Mouse (Mus musculus) hindbrain, embryonic 12.5 days (tissue): ENCODE results near the gene Tada2b. TPM values are rescaled to one million over a fixed set of nuclear protein-coding genes. Genes with fewer than 3 reads are reported as not detected.

ENCODE experiments used
- ATAC-seq: fragments of 200-750 bp; cut with Nextera tagmentation; 2 replicates; pipeline ENCODE4 v1.8.0; 2017; ENCODE audit warnings: moderate TSS enrichment; ENCODE audit not compliant: low FRiP score
- H3K27ac ChIP-seq: fragments of 300-500 bp; sonication (generic); 2 replicates; pipeline ENCODE4 v1.5.1; 2016; ENCODE audit warnings: mild to moderate bottlenecking
- H3K27me3 ChIP-seq: fragments of 300-500 bp; sonication (generic); 2 replicates; pipeline ENCODE4 v1.6.1; 2016; ENCODE audit warnings: mild to moderate bottlenecking
- H3K36me3 ChIP-seq: fragments of 300-500 bp; sonication (generic); 2 replicates; pipeline ENCODE4 v1.6.1; 2016; ENCODE audit warnings: mild to moderate bottlenecking
- H3K4me1 ChIP-seq: fragments of 300-500 bp; sonication (generic); 2 replicates; pipeline ENCODE4 v1.6.1; 2016
- H3K4me2 ChIP-seq: fragments of 300-500 bp; sonication (generic); replicated peaks from 2 replicates; pipeline ENCODE4 v1.6.1; 2016; ENCODE audit warnings: mild to moderate bottlenecking
- H3K4me3 ChIP-seq: fragments of 300-500 bp; sonication (generic); 2 replicates; pipeline ENCODE4 v1.5.1; 2016; ENCODE audit warnings: mild to moderate bottlenecking
- H3K9ac ChIP-seq: fragments of 300-500 bp; sonication (generic); 2 replicates; pipeline ENCODE4 v1.6.1; 2016; ENCODE audit warnings: mild to moderate bottlenecking, moderate library complexity
- H3K9me3 ChIP-seq: fragments of 300-500 bp; sonication (generic); replicated peaks from 2 replicates; pipeline ENCODE4 v1.6.1; 2016; ENCODE audit warnings: mild to moderate bottlenecking
- WGBS: fragments of 180-500 bp; shearing (Covaris S2); methylation state at CpG from one replicate; pipeline ENCODE4 v1.1.7; 2016; 5-methylcytosine and 5-hydroxymethylcytosine counted together
- polyA plus RNA-seq: library from polyadenylated mRNA; unstranded; fragments of >200 nt; fragmentation: Nextera tagmentation; extraction: Ambion mirVana; gene quantifications from 2 replicates; pipeline ENCODE4 v1.2.1, GENCODE M21; 2016

Gene Tada2b
- polyA plus RNA-seq, 1 experiment from 2014 or later, result 2.5 TPM

- peaks cover 26% of the 10 kb centered on the region for H3K4me1 ChIP-seq
- peak overlapping the region; percentile 24; the same call in 1 of the 2 replicates for H3K4me2 ChIP-seq
- no peaks in the 10 kb centered on the region for H3K36me3 ChIP-seq
- no peaks in the 10 kb centered on the region for H3K27me3 ChIP-seq
- 45% methylated on average over 9 of the region's 9 CpGs for WGBS
- peak; percentile 86 for ATAC-seq
- H3K9ac ChIP-seq, result no peak overlapping the region
- no peaks in the 10 kb centered on the region for H3K9me3 ChIP-seq
- peak overlapping the region; percentile 85 for H3K27ac ChIP-seq
- no peak overlapping the region for H3K4me3 ChIP-seq
Observed at GRCm38 (mm10) chr5:36434398-36434967, 49.6 kb downstream of the Tada2b start.

GRCm38 (mm10) chr5:36431711-36432110 lies 52.4 kb downstream of the Tada2b start:
- Histone ChIP-seq H3K27ac (no peak overlapping the region), H3K4me2 (no peak overlapping the region), H3K27me3 (no peaks in the 10 kb centered on the region; the same call in 1 of the 2 replicates), H3K4me3 (no peak overlapping the region), H3K36me3 (no peaks in the 10 kb centered on the region), H3K9me3 (no peaks in the 10 kb centered on the region), H3K9ac (no peak overlapping the region), H3K4me1 (peaks cover 38% of the 10 kb centered on the region)
- ATAC-seq, result no peak
- WGBS, result 48% methylated on average over 2 of the region's 2 CpGs

- H3K4me3 ChIP-seq, result no peak overlapping the region
- 91% methylated on average over 3 of the region's 3 CpGs for WGBS
- H3K9ac ChIP-seq, result no peak overlapping the region
- H3K9me3 ChIP-seq, result no peaks in the 10 kb centered on the region
- H3K36me3 ChIP-seq, result no peaks in the 10 kb centered on the region
- H3K4me2 ChIP-seq, result no peak overlapping the region
- H3K27ac ChIP-seq, result no peak overlapping the region
- no peaks in the 10 kb centered on the region; the same call in 1 of the 2 replicates for H3K27me3 ChIP-seq
- H3K4me1 ChIP-seq, result peaks cover 31% of the 10 kb centered on the region
- no peak for ATAC-seq
Observed at GRCm38 (mm10) chr5:36429551-36429950, 54.5 kb downstream of the Tada2b start.

GRCm38 (mm10) chr5:36427831-36428230 lies 56.3 kb downstream of the Tada2b start:
- Histone ChIP-seq H3K27me3 (no peaks in the 10 kb centered on the region; the same call in 1 of the 2 replicates), H3K4me3 (no peak overlapping the region), H3K36me3 (no peaks in the 10 kb centered on the region), H3K27ac (no peak overlapping the region), H3K4me2 (no peak overlapping the region), H3K4me1 (peaks cover 25% of the 10 kb centered on the region), H3K9me3 (no peaks in the 10 kb centered on the region), H3K9ac (0 out of 2 replicates have a peak overlapping the region, but pooled peaks have one; percentile 0)
- 47% methylated on average over 11 of the region's 11 CpGs for WGBS
- no peak for ATAC-seq

- Histone ChIP-seq H3K27ac (no peak overlapping the region), H3K27me3 (no peaks in the 10 kb centered on the region; the same call in 1 of the 2 replicates), H3K4me2 (no peak overlapping the region), H3K4me3 (no peak overlapping the region), H3K9me3 (no peaks in the 10 kb centered on the region), H3K9ac (no peak overlapping the region), H3K36me3 (no peaks in the 10 kb centered on the region), H3K4me1 (peaks cover 22% of the 10 kb centered on the region)
- ATAC-seq, result no peak
- WGBS, result 79% methylated on average over 5 of the region's 5 CpGs
Observed at GRCm38 (mm10) chr5:36426404-36426803, 57.7 kb downstream of the Tada2b start.

GRCm38 (mm10) chr5:36424676-36425075 lies 59.4 kb downstream of the Tada2b start:
- Histone ChIP-seq H3K36me3 (no peaks in the 10 kb centered on the region), H3K4me3 (no peak overlapping the region)

More at GRCm38 (mm10) chr5:36424676-36425075, 59.4 kb downstream of the Tada2b start:
- peaks cover 12% of the 10 kb centered on the region; the same call in 1 of the 2 replicates for H3K4me1 ChIP-seq
- no peak overlapping the region for H3K9ac ChIP-seq
- no peak overlapping the region for H3K4me2 ChIP-seq
- no peaks in the 10 kb centered on the region for H3K9me3 ChIP-seq
- no peak for ATAC-seq
- H3K27ac ChIP-seq, result no peak overlapping the region
- no peaks in the 10 kb centered on the region; the same call in 1 of the 2 replicates for H3K27me3 ChIP-seq

Other genes starting within 250 kb of the Tada2b start
- 17.2 and 17.5 TPM in 2 replicates for gene Sorcs2, start 86.1 kb downstream of the Tada2b start, polyA plus RNA-seq
- 42.3 and 43.6 TPM in 2 replicates for gene Grpel1, start 19.3 kb downstream of the Tada2b start, polyA plus RNA-seq
- gene Ccdc96, start 303 bp upstream of the Tada2b start, polyA plus RNA-seq, result 4.7 and 5.0 TPM in 2 replicates
- 56.2 and 57.4 TPM in 2 replicates for gene Tbc1d14, start 109.0 kb upstream of the Tada2b start, polyA plus RNA-seq
- gene D5Ertd579e, start 211.7 kb upstream of the Tada2b start, polyA plus RNA-seq, result 41.8 and 43.3 TPM in 2 replicates